Mouse (Mus musculus) midbrain, postnatal 0 days (tissue): Measurements from ENCODE around the gene Pxn. TPM values are rescaled to one million over a fixed set of nuclear protein-coding genes. Genes with fewer than 3 reads are reported as not detected.
"Not testable (repeated sequence)": the region's sequence is repeated elsewhere in the genome, so short reads cannot be mapped to it uniquely, and the experiment has no call there.

Experiments
- ATAC-seq: fragments of 200-750 bp; cut with Nextera tagmentation; 2 replicates; pipeline ENCODE4 v1.8.0; 2017; ENCODE audit warnings: moderate number of reproducible peaks, mild to moderate bottlenecking, moderate TSS enrichment, moderate library complexity; ENCODE audit not compliant: low FRiP score
- DNase-seq: peaks from one replicate; pipeline ENCODE4 v3.0.0-alpha.2; 2015; ENCODE audit warnings: low spot score
- H3K27ac ChIP-seq: fragments of 300-500 bp; sonication (generic); 2 replicates; pipeline ENCODE4 v1.5.1; 2014; ENCODE audit warnings: low read depth, mild to moderate bottlenecking, low read length, mixed read lengths
- H3K27me3 ChIP-seq: fragments of 300-500 bp; sonication (generic); 2 replicates; pipeline ENCODE4 v1.6.1; 2014; ENCODE audit warnings: low read length, control low read depth, mixed read lengths; ENCODE audit not compliant: insufficient read depth
- H3K36me3 ChIP-seq: fragments of 300-500 bp; sonication (generic); 2 replicates; pipeline ENCODE4 v1.6.1; 2014; ENCODE audit warnings: low read length, control low read depth, mixed read lengths; ENCODE audit not compliant: insufficient read depth
- H3K4me1 ChIP-seq: fragments of 300-500 bp; sonication (generic); 2 replicates; pipeline ENCODE4 v1.6.1; 2014; ENCODE audit warnings: mild to moderate bottlenecking, control low read depth, antibody characterized with exemption, low read length, mixed read lengths; ENCODE audit not compliant: insufficient read depth
- H3K4me2 ChIP-seq: fragments of 300-500 bp; sonication (generic); 2 replicates; pipeline ENCODE4 v1.6.1; 2014; ENCODE audit warnings: low read depth, mild to moderate bottlenecking, low read length, mixed read lengths; ENCODE audit not compliant: poor library complexity, severe bottlenecking
- H3K4me3 ChIP-seq: fragments of 300-500 bp; sonication (generic); 2 replicates; pipeline ENCODE4 v1.5.1; 2014; ENCODE audit warnings: low read depth, mild to moderate bottlenecking, low read length, moderate library complexity
- H3K9ac ChIP-seq: fragments of 300-500 bp; sonication (generic); replicated peaks from 2 replicates; pipeline ENCODE4 v1.6.1; 2014; ENCODE audit warnings: mild to moderate bottlenecking, low read length, moderate library complexity, mixed read lengths; ENCODE audit not compliant: poor library complexity, severe bottlenecking
- H3K9me3 ChIP-seq: fragments of 300-500 bp; sonication (generic); 2 replicates; pipeline ENCODE4 v1.6.1; 2016; ENCODE audit warnings: low read length, control low read depth
- CTCF ChIP-seq: IDR thresholded peaks from 2 replicates; pipeline ENCODE4 v1.5.1; 2016; ENCODE audit warnings: antibody characterized with exemption, mild to moderate bottlenecking
- WGBS: fragments of 180-500 bp; shearing (Covaris S2); extraction: QIAGEN DNeasy Blood & Tissue Kit; methylation state at CpG from one replicate; pipeline ENCODE4 v1.1.7; 2014; 5-methylcytosine and 5-hydroxymethylcytosine counted together
- polyA plus RNA-seq: library from polyadenylated mRNA; unstranded; fragments of >200 nt; fragmentation: Nextera tagmentation; extraction: Ambion mirVana; gene quantifications from 2 replicates; pipeline ENCODE4 v1.2.1, GENCODE M21; 2015
- total RNA-seq: library from RNA; depleted of rRNA; stranded (reverse); fragments of >200 nt; gene quantifications from 2 replicates; pipeline ENCODE4 v1.2.3, GENCODE M21; 2014

Pxn gene
- total and polyA plus RNA-seq, 2 experiments from 2014 or later, result 15.9 to 39.4 TPM

DNA sequence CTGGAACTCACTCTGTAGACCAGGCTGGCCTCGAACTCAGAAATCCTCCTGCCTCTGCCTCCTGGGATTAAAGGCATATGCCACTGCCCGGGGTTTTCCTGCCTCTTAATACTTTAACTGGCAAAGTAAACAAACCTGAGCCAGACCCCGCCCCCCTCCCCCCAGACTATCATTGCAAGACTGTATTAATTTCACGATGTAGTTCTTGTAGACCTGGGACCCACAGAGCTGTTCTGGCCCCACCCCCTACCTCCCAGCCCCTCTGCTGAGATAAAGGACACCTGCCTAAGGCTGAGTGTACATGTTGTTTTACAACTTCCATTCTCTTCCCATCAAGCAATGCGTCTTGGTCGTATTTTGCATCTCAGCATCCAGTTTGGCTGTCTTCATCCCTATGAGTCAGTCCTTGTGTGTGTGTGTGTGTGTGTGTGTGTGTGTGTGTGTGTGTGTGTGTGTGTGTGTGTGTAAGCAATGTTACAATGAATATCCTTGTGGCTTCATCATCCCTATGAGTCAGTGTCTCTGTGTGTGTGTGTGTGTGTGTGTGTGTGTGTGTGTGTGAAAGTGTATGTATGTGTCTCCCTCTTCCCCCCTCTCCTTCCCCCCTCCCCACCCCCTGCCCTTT is 13.7 kb upstream of the Pxn start:
- no peaks in the 10 kb centered on the region for H3K9me3 ChIP-seq
- ATAC-seq (no peak), DNase-seq (no peak)
- WGBS, result 80% methylated on average over 6 of the region's 6 CpGs
- no peaks in the 10 kb centered on the region for H3K27me3 ChIP-seq
- no peak overlapping the region for H3K4me3 ChIP-seq
- H3K36me3 ChIP-seq, result no peaks in the 10 kb centered on the region
- H3K9ac ChIP-seq, result no peak overlapping the region
- no peak for TF ChIP-seq CTCF
- H3K4me1 ChIP-seq, result peaks cover 6% of the 10 kb centered on the region; the same call in 1 of the 2 replicates
- H3K27ac ChIP-seq, result no peak overlapping the region
- no peak overlapping the region for H3K4me2 ChIP-seq

- H3K4me2 ChIP-seq, result no peak overlapping the region
- H3K4me3 ChIP-seq, result no peak overlapping the region
- TF ChIP-seq CTCF, result no peak
- no peaks in the 10 kb centered on the region for H3K27me3 ChIP-seq
- peaks cover 6% of the 10 kb centered on the region; the same call in 1 of the 2 replicates for H3K4me1 ChIP-seq
- H3K27ac ChIP-seq, result no peak overlapping the region
- 62% methylated on average over 5 of the region's 5 CpGs for WGBS
- H3K36me3 ChIP-seq, result no peaks in the 10 kb centered on the region
- no peak for DNase-seq
- H3K9ac ChIP-seq, result no peak overlapping the region
- no peak for ATAC-seq
- no peaks in the 10 kb centered on the region for H3K9me3 ChIP-seq
Observed at GRCm38 (mm10) chr5:115493441-115493840, 13.0 kb upstream of the Pxn start.

GRCm38 (mm10) chr5:115495618-115496017 is 10.9 kb upstream of the Pxn start:
- H3K27me3 ChIP-seq, H3K4me2 ChIP-seq, DNase-seq, H3K36me3 ChIP-seq, ATAC-seq, H3K4me1 ChIP-seq, H3K9me3 ChIP-seq, H3K9ac ChIP-seq, H3K27ac ChIP-seq, H3K4me3 ChIP-seq: not testable (repeated sequence)
- WGBS, result 72% methylated on average over 3 of the region's 3 CpGs

- no peak overlapping the region for H3K9ac ChIP-seq
- DNase-seq (no peak), ATAC-seq (no peak)
- peaks cover 3% of the 10 kb centered on the region; the same call in 1 of the 2 replicates for H3K4me1 ChIP-seq
- no peaks in the 10 kb centered on the region for H3K9me3 ChIP-seq
- no peaks in the 10 kb centered on the region for H3K36me3 ChIP-seq
- no peaks in the 10 kb centered on the region for H3K27me3 ChIP-seq
- 82% methylated on average over 7 of the region's 7 CpGs for WGBS
- no peak for TF ChIP-seq CTCF
- no peak overlapping the region for H3K4me2 ChIP-seq
- no peak overlapping the region for H3K4me3 ChIP-seq
- no peak overlapping the region for H3K27ac ChIP-seq
Observed at GRCm38 (mm10) chr5:115497033-115497432, 9.4 kb upstream of the Pxn start.

- ATAC-seq, result no peak
- H3K9ac ChIP-seq, result no peak overlapping the region
- no peak for DNase-seq
- no peak overlapping the region for H3K4me3 ChIP-seq
- no peak overlapping the region for H3K27ac ChIP-seq
- H3K27me3 ChIP-seq, result no peaks in the 10 kb centered on the region
- H3K36me3 ChIP-seq, result no peaks in the 10 kb centered on the region
- no peak overlapping the region for H3K4me2 ChIP-seq
- WGBS, result 63% methylated on average over 9 of the region's 9 CpGs
- no peak for TF ChIP-seq CTCF
- H3K4me1 ChIP-seq, result no peaks in the 10 kb centered on the region
- H3K9me3 ChIP-seq, result no peaks in the 10 kb centered on the region
Observed at GRCm38 (mm10) chr5:115498307-115499240, 7.9 kb upstream of the Pxn start.

- Histone ChIP-seq H3K9ac (no peak overlapping the region), H3K4me1 (no peaks in the 10 kb centered on the region), H3K4me3 (no peak overlapping the region), H3K36me3 (no peaks in the 10 kb centered on the region), H3K4me2 (no peak overlapping the region), H3K27me3 (no peaks in the 10 kb centered on the region), H3K27ac (no peak overlapping the region), H3K9me3 (no peaks in the 10 kb centered on the region)
- ATAC-seq (no peak), DNase-seq (no peak)
- no peak for TF ChIP-seq CTCF
- 79% methylated on average over 12 of the region's 12 CpGs for WGBS
Observed at GRCm38 (mm10) chr5:115500383-115500935, 6.0 kb upstream of the Pxn start.
